Mouse (Mus musculus) erythroblast, embryonic 14.5 days (primary cell): ENCODE measurements around the gene Sh3pxd2a. TPM values are rescaled to one million over a fixed set of nuclear protein-coding genes. Genes with fewer than 3 reads are reported as not detected.

Experiments used
- H3K27me3 ChIP-seq: 2 replicates; pipeline ENCODE4 v1.6.1; 2012; ENCODE audit warnings: inconsistent platforms; ENCODE audit not compliant: control insufficient read depth
- H3K36me3 ChIP-seq: 2 replicates; pipeline ENCODE4 v1.6.1; 2012; ENCODE audit warnings: mild to moderate bottlenecking, inconsistent platforms; ENCODE audit not compliant: control insufficient read depth
- H3K4me1 ChIP-seq: 2 replicates; pipeline ENCODE4 v1.6.1; 2012; ENCODE audit warnings: inconsistent platforms; ENCODE audit not compliant: control insufficient read depth
- H3K4me3 ChIP-seq: replicated peaks from 2 replicates; pipeline ENCODE3; 2012; ENCODE audit warnings: moderate library complexity, mild to moderate bottlenecking, inconsistent platforms
- H3K9me3 ChIP-seq: 2 replicates; pipeline ENCODE4 v1.6.1; 2012; ENCODE audit warnings: low read length, inconsistent platforms, mixed read lengths; ENCODE audit not compliant: control insufficient read depth
- GATA1 ChIP-seq: IDR thresholded peaks from 2 replicates; pipeline ENCODE4 v1.6.1; 2012; ENCODE audit warnings: low read length, inconsistent platforms, mixed read lengths
- TAL1 ChIP-seq: IDR thresholded peaks from 3 replicates; pipeline ENCODE4 v1.6.1; 2012; ENCODE audit warnings: low read length, inconsistent platforms, mixed read lengths
- polyA plus RNA-seq: library from polyadenylated mRNA; stranded (reverse); fragments of >175 nt; gene quantifications from 2 replicates; pipeline ENCODE4 v1.2.3, GENCODE M21; 2012

Sh3pxd2a gene
- polyA plus RNA-seq, 1 experiment, result 0.10 TPM

GRCm38 (mm10) chr19:47242227-47242626 is 222.0 kb downstream of the Sh3pxd2a start:
- no peaks in the 10 kb centered on the region for H3K36me3 ChIP-seq
- no peaks in the 10 kb centered on the region for H3K4me1 ChIP-seq
- peaks cover 8% of the 10 kb centered on the region for H3K27me3 ChIP-seq
- no peak overlapping the region for H3K4me3 ChIP-seq
- H3K9me3 ChIP-seq, result no peaks in the 10 kb centered on the region
- TF ChIP-seq GATA1, result no peak
- TF ChIP-seq TAL1, result no peak

GRCm38 (mm10) chr19:47240957-47241356 is 223.2 kb downstream of the Sh3pxd2a start:
- no peaks in the 10 kb centered on the region for H3K4me1 ChIP-seq
- H3K4me3 ChIP-seq, result no peak overlapping the region

GRCm38 (mm10) chr19:47240076-47240475 is 224.1 kb downstream of the Sh3pxd2a start:
- H3K4me1 ChIP-seq, result no peaks in the 10 kb centered on the region
- H3K4me3 ChIP-seq, result no peak overlapping the region
- TF ChIP-seq TAL1, result no peak
- no peak for TF ChIP-seq GATA1
- no peaks in the 10 kb centered on the region for H3K36me3 ChIP-seq
- H3K27me3 ChIP-seq, result peaks cover 8% of the 10 kb centered on the region
- no peaks in the 10 kb centered on the region for H3K9me3 ChIP-seq

More at GRCm38 (mm10) chr19:47240957-47241356, 223.2 kb downstream of the Sh3pxd2a start:
- Histone ChIP-seq H3K36me3 (no peaks in the 10 kb centered on the region), H3K9me3 (no peaks in the 10 kb centered on the region), H3K27me3 (peaks cover 8% of the 10 kb centered on the region)
- TF ChIP-seq GATA1, result no peak
- no peak for TF ChIP-seq TAL1

- H3K27me3 ChIP-seq, result no peaks in the 10 kb centered on the region
Measured at GRCm38 (mm10) chr19:47233087-47233486, 231.1 kb downstream of the Sh3pxd2a start.

GRCm38 (mm10) chr19:47232077-47232865 is 231.9 kb downstream of the Sh3pxd2a start:
- H3K9me3 ChIP-seq, result no peaks in the 10 kb centered on the region
- TF ChIP-seq GATA1 (no peak), TAL1 (no peak)
- H3K4me3 ChIP-seq, result no peak overlapping the region
- no peaks in the 10 kb centered on the region for H3K27me3 ChIP-seq
- no peaks in the 10 kb centered on the region for H3K4me1 ChIP-seq
- no peaks in the 10 kb centered on the region for H3K36me3 ChIP-seq

More at GRCm38 (mm10) chr19:47233087-47233486, 231.1 kb downstream of the Sh3pxd2a start:
- TF ChIP-seq GATA1 (no peak), TAL1 (no peak)
- no peaks in the 10 kb centered on the region for H3K9me3 ChIP-seq
- no peaks in the 10 kb centered on the region for H3K4me1 ChIP-seq
- no peaks in the 10 kb centered on the region for H3K36me3 ChIP-seq
- H3K4me3 ChIP-seq, result no peak overlapping the region

GRCm38 (mm10) chr19:47231389-47231788 is 232.8 kb downstream of the Sh3pxd2a start:
- H3K4me3 ChIP-seq, result no peak overlapping the region
- no peaks in the 10 kb centered on the region for H3K4me1 ChIP-seq
- H3K36me3 ChIP-seq, result no peaks in the 10 kb centered on the region
- H3K9me3 ChIP-seq, result no peaks in the 10 kb centered on the region
- TF ChIP-seq GATA1, result no peak
- no peak for TF ChIP-seq TAL1
- no peaks in the 10 kb centered on the region for H3K27me3 ChIP-seq

- Histone ChIP-seq H3K4me3 (no peak overlapping the region), H3K27me3 (no peaks in the 10 kb centered on the region), H3K9me3 (no peaks in the 10 kb centered on the region), H3K4me1 (no peaks in the 10 kb centered on the region), H3K36me3 (no peaks in the 10 kb centered on the region)
- TF ChIP-seq TAL1 (no peak), GATA1 (no peak)
Measured at GRCm38 (mm10) chr19:47230682-47231081, 233.5 kb downstream of the Sh3pxd2a start.

GRCm38 (mm10) chr19:47230082-47230481 is 234.1 kb downstream of the Sh3pxd2a start:
- Histone ChIP-seq H3K4me1 (no peaks in the 10 kb centered on the region), H3K27me3 (no peaks in the 10 kb centered on the region), H3K36me3 (no peaks in the 10 kb centered on the region), H3K9me3 (no peaks in the 10 kb centered on the region), H3K4me3 (no peak overlapping the region)
- TF ChIP-seq GATA1, result no peak
- no peak for TF ChIP-seq TAL1

- Histone ChIP-seq H3K4me3 (no peak overlapping the region), H3K4me1 (no peaks in the 10 kb centered on the region), H3K36me3 (no peaks in the 10 kb centered on the region), H3K9me3 (no peaks in the 10 kb centered on the region), H3K27me3 (no peaks in the 10 kb centered on the region)
- TF ChIP-seq GATA1 (no peak), TAL1 (no peak)
Measured at GRCm38 (mm10) chr19:47229461-47229860, 234.7 kb downstream of the Sh3pxd2a start.

GRCm38 (mm10) chr19:47228725-47229252 is 235.4 kb downstream of the Sh3pxd2a start:
- no peak for TF ChIP-seq GATA1
- TF ChIP-seq TAL1, result no peak
- no peaks in the 10 kb centered on the region for H3K4me1 ChIP-seq
- no peaks in the 10 kb centered on the region for H3K27me3 ChIP-seq
- no peak overlapping the region for H3K4me3 ChIP-seq
- H3K9me3 ChIP-seq, result no peaks in the 10 kb centered on the region
- no peaks in the 10 kb centered on the region for H3K36me3 ChIP-seq
